Mouse (Mus musculus) lung, adult 2 months (tissue): Measurements from ENCODE around the gene Lrrtm3.

ENCODE experiments used
- CTCF ChIP-seq: fragments of 200-500 bp; IDR thresholded peaks from 2 replicates; pipeline ENCODE4 v1.5.1; 2011; ENCODE audit warnings: mild to moderate bottlenecking, low read length, control low read depth; ENCODE audit not compliant: insufficient read depth
- POLR2A ChIP-seq: fragments of 200-500 bp; IDR thresholded peaks from 2 replicates; pipeline ENCODE4 v1.6.1; 2011; ENCODE audit warnings: low read depth, mild to moderate bottlenecking, control low read depth, low read length, borderline replicate concordance; ENCODE audit errors: extremely low read depth

- TF ChIP-seq CTCF (no peak), POLR2A (no peak)
These were observed 66.7 kb downstream of the Lrrtm3 start for GRCm38 (mm10) chr10:64023340-64023739.
